Mouse (Mus musculus) kidney, postnatal 36 days (tissue): ENCODE results near the gene Rfx3.

Experiments
- DNase-seq, 2 experiments: peaks; one replicate each; pipeline ENCODE4 v3.0.0; 2021 to 2022; ENCODE audit warnings: mixed read lengths in 2 of 2

Rfx3 gene

DNA sequence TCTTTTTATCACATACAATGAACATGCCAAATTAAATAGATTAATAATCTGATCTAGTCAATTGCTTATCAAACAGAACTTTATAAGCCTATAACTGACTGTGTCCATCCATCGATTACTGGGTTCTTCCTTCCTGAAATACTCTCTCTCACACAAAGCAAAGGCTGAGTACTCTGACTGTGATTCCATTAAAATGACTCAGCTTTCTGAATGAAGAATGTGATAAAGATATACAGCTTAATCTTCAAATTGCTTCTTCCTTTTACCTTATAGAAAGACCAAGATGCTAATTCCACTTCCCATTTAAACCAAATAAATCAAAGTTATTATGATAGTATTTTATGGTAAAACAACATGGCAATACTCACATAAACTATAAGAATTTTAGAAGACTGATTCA, 105.8 kb downstream of the Rfx3 start:
- DNase-seq, result no peak

DNA sequence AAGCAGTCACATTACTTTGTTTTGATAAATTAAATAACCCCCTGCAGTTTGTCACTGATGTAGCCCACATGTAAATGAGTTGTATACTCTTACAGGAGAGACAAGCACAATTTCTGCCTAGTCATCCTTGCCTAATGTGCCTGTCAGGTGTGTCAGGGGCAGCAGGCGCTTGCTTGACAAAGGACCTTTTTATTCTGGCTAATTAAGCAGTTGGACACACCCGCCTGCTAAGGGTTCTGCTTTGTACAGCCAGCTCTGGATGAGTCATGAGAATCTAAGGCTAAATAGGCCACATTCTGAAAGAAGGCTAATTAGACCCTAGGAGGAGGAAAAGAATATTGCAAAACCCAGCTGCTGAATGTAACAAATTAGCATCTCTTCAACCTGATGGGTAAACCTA, 106.3 kb downstream of the Rfx3 start:
- no peak for DNase-seq

DNA sequence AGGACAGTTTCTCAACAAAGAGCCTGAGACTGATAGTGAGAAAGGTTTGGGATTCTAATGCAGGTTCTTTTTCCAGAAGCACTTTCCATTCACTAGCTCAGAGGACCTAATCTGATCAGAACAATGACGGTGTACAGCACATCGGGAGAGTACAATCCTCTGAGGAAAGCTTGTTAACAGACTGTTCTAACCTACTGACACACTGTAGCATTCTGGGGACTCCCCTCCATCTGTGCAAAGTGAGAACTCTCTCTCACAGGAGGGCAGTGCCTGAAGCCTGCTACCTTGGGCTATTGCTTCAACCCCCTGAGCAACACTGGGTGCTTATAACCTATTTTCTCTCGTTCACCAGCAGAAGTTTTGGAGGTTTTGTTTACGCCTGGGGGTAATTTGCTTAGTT, 106.8 kb downstream of the Rfx3 start:
- no peak for DNase-seq

DNA sequence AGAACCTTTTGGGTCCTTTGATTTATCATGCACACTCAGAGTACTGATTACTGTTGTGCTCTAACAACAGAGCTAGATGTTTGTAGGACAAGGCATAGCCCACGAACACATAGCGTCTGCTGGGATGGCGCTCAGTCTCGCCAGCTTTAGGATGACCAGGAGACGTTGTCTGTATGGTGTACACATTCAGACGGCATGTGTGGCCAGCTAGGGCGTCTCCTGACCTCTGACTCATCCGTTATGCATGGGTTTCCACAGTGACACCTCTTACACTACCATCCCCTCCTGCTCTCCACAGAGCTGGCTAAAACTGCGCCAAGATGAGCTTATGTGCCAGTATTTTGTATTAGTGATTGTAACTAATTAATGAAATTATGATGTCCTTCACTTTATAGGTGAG, 108.4 kb downstream of the Rfx3 start:
- no peak for DNase-seq

DNA sequence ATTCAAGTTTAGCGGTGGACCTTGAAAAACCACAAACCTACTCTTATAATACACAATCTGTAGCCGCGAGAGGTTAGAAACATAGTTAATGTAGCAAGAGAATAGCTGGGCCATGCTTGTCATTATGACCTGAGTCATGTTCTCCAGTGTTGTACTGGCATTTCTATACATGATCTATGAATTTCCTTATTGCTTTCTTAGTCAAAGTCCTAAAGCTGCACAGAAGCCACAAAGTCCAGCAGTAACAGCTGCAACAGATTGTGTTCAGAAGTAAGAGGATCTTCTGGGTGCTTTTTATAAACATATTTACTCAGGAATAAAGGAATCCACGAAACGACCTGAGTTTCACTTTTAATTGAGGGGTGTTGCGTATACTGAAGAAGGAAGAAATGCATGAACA, 109.3 kb downstream of the Rfx3 start:
- no peak for DNase-seq

DNA sequence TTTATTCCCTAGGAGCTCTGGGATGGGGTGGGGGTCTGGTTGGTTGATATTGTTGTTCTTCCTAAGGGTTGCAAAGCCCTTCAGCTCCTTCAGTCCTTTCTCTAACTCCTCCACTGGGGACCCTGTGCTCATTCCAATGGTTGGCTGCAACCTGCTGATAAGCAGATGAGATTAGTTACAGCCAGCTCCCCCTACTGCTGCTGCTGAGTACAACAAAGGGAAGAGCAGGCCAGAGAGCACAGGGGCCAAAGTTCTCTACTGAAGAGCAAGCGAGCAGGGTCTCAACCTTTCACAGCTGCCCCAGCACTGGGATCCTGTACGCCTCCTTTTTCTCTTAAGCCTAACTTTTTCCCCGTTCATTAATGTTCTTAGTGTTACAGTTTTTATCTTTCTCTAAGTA, 126.4 kb downstream of the Rfx3 start:
- peak in 1 of 2 experiments; percentile 6 for DNase-seq

DNA sequence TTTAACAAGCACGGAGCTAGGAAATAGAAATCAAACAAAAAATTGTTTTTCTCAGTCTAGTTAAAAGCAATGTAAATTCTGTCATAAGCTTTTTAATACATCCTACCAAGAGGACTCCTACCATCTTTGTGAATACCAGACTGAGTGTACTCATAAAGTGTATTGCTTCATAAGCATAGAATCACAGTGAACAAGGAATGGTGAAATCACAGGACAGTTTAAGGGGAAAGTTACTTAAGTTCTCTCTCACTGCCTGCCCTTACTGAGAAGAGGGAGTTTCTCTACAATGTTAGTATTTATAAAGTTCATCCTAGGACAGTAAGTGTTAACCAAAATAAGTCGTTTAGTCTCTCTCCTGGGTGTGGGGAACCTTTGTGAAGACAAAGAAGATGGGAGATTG, 133.5 kb downstream of the Rfx3 start:
- DNase-seq, result no peak

DNA sequence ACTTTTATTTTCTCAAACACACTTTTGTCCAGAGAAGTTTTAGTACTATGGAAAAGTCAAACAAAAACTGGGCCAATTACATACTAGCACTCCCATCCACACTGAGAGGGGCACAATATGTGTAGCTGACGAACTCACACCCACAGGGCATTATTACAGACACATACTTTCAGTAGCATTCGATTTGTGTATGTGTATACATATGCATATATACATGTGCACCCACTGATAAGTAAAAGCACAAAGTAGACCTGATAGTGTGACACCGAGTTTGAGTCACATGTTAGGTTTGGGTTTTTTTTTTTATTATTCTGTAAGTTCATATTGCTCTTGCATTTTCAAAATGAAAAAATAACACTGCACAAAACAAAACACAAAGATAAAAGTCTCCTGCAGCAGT, 140.2 kb downstream of the Rfx3 start:
- DNase-seq, result no peak

DNA sequence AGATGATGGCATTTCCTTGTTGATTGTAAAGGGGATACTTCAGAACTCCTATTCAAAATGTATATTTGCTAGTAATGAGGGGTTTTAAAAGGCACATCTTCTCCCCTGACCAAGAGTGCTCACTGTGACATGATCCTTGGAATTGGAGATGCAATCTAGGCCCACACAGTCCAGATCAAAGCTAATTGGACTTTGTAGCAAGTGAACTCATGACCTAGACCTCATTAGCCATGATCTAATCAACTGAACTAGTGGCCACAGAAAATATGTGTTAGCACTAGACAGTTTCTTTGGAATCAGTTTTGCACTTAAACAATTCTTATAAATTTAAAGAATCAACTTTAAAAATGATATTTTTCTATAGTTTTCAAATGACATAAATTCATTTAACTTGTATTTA, 151.3 kb downstream of the Rfx3 start:
- no peak for DNase-seq

DNA sequence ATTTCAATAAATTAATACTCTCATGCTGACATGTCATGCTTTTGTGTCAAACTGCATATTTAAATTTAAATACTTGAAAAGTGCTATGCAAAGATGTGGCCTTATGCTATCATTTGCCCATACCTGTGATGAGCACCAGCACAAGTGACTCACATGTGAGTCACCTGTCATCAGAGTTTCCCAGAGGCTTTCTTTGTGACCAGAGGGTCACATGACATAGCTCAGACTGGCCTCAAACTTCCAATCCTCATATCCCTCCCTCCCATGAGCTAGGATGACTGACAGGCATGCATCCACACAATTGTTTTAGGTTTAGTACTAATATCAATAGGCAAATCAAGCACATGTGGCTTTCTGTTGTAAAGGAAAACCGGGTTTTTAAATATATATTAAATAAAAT, 162.0 kb downstream of the Rfx3 start:
- DNase-seq, result no peak

DNA sequence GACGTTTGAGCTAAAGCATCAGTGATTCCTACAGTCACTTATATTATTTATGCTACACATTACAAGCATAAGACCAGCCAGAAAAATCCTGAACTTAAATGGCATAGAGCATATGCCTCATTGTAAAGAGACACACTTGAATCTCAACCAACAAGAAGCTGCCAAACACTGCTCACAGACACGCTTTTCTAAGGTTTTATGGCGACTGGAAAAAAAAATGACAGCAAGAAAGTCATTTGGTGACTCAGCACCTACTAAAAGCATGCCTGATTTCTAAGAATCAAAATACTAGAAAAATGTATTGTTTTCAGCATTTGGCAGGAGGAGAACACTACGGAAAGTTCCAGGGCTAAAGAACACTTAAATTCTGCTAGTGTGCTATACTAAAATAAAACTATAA, 163.9 kb downstream of the Rfx3 start:
- no peak for DNase-seq

DNA sequence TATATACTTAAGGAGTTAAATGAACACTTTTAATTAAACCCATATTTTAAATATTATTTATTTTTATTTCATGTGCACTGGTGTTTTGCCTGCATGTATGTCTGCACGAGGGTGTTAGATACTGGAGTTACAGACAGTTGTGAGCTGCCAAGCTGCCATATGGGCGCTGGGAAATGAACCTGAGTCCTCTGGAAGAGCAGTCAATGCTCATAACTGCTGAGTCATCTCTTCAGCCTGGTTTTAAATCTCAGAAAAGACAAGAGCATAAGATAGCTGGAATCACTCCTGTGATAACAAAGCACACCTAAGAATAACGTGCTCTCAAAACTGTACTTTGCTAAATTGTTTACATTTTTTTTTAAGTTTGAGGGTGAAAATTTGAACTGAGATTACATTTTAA, 172.3 kb downstream of the Rfx3 start:
- DNase-seq, result no peak

DNA sequence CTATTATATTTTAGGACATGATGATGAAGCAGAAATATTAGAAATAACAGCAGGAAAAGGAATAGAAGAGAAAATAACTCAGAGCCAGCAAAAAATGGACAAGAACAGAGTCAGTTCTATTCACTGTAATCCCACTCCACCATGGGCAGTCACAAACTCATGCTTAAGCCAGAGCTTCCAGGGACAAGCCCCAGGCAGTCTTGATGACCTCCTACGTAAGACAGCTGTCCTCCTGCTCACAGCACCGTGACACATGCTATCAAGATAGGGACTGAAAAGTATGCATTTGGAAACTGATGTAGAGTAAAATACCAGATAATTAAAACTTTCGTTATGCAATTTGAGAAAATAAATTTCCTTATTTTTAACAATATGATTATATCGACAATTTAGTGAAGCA, 172.9 kb downstream of the Rfx3 start:
- no peak for DNase-seq

DNA sequence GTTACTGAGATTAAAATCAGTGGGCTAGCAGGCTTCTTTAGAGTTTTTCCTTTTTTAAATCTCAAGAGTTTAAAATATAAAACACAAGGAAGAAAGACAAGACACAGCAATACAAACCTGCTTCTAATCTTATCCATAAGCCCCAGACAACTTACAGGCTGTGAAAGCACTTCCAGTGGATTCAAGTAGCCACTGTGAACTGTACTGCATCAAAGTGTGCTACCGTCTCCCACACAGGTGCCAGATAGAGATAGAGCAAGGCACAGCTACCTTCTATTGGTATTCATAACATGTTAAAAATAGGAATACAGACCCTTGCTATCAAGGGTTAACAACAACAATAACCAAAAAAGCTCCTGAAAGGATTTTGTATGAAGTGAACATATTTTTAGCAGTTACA, 178.5 kb downstream of the Rfx3 start:
- no peak for DNase-seq

DNA sequence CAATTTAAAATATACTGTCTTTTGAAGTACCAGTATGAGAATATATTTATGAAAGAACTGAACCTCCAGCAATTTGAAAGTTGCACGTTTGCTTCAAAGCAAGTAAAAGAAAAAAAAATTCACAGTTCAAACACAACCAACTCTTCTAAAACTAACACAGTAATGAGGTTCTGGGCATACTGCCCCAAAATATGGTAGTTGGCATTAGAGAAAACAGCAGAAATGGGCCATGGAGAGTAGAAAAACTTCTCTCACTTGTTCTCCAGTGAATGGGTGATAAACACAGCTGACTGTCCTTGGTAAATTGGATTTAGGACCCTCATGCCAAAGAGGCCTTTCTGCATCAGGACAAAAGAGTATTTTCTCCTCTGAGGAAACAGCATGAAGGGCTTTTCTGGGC, 182.7 kb downstream of the Rfx3 start:
- no peak for DNase-seq

DNA sequence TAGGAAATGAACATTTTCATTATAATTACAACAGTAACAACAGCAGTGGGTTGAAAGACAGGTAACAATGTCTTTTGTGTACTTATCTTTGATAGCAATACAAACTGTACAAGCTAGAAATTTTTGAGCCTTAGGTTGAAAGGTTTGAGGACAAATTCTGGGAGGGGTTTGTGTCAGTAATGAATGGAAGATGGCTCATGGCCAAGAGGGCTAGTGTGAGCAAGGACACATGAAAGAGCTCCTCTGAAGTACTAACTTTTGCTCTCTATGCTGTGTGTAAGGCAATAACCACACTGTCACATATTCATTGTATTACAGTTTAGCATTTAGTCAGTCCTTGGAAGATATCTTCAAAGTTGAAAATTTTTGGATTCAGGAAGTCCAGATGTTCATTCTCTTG, 193.3 kb downstream of the Rfx3 start:
- no peak for DNase-seq

DNA sequence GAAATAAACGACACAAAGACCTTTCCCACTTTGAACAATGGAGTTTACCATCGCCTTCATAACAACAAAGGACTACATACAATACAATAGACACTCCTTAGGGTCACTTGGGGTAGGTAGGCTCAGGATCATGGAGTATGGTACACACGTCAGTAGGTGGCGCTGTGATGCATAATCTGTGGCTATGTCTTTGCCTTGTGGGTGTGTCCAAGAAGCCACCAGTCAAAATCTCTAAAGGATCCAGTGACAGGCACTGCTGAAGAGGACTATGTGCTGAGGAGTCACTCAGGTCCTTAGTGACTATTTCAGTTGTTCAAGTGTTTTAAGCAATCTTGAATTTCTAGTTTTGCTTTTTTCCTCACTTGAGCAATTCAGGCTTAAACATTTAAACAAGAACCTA, 230.9 kb downstream of the Rfx3 start:
- peak; percentile 9 to 69 for DNase-seq

DNA sequence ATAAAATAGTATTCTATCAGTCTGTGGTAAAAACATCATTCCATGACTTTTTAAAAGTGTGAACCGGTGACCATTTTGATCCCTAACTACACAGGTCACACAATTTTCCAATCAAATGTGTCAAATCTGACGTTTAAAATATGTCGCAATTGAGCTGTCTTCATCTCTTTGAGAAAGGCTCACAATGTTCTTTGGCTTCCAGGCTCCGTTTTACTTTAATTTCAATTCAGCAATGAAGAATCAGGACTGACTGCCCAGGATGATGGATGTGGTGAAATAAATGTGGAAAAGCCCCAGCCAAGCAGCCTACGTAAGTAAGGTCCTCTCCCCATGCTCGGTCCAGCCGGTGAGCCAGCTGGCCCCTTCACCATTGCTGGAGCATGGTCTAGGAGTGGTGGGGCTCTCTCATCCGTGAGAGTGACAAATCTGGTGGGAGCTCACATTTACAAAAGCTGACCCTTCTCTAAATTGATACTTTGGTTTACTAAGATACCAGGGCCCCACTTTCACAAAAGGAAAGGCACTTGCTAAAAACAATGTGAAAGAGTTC, 240.2 kb downstream of the Rfx3 start:
- DNase-seq, result no peak

DNA sequence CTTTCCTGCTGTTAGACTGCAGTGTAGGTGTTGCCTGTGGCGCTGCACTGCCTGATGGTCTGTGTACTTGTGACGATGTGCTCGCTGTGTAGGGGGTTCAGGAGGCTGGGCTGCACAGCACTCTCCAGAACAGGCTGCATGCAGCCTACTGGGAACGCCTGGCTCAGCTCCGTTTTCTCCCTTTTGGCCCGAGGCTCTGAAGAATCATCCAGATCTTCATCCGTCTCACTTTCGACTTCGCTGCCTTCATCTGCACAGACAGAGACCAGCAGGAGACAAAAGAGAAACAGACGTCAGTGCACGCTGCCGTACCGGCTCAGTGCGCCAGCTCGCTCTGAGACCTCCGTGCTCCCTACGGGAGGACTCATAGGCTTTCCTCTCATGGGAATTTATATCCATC, 242.5 kb downstream of the Rfx3 start:
- DNase-seq, result no peak

DNA sequence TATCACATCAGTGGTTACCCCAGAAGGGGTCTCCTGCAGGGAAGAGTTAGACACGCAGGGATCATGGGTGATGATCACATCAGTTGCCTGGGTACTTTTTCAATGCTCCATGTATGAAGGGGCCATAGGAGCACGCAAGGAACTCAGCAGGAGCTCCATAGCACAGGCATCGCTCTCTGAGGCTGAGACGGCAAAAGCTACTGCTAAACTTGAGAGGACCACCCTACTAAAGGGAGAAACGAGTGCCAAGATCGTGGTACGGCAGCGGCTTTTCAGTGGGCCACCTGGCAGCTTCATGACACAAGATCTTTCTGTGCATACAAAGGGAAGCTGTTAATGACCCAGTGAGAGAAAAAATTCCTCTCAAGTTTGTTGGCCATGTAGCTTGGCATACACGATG, 250.7 kb downstream of the Rfx3 start:
- DNase-seq, result no peak

DNA sequence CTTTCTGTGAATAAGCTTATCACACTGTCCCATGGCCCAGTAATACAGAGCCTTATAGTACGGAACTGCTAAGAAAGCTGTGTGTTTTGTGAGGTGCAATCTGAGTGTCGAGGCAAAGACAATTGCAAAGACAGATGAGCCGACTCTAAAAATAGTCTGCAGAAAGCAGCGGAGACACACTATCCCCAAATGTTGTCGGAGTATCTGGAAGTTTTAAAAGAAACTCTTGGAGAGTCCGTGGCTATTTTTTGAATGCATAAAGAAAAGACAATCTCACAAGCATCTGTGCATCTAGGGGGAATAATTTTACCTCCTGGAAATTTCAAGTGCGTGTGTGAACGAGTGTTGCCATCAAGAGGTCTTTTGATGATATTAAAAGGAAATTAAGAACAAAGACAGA, 251.6 kb downstream of the Rfx3 start:
- no peak for DNase-seq

DNA sequence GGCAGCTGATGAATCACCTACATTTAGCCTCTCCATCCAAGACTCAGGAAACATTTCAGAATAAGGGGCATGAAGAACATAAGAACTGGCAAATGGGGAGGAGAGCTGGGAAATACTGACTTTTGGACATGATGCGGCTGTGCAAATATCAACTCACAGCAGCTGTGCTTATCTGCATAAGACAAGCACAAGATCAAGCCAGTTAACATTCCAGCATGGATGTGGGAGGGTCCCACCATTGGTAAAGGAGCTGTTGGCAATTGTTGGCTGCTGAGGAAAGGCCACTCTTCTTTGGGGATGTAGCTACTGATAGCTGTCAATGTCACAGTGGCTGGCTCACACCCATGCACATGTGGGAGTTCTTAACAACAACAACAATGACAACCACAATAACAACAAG, 263.7 kb downstream of the Rfx3 start:
- DNase-seq, result no peak

DNA sequence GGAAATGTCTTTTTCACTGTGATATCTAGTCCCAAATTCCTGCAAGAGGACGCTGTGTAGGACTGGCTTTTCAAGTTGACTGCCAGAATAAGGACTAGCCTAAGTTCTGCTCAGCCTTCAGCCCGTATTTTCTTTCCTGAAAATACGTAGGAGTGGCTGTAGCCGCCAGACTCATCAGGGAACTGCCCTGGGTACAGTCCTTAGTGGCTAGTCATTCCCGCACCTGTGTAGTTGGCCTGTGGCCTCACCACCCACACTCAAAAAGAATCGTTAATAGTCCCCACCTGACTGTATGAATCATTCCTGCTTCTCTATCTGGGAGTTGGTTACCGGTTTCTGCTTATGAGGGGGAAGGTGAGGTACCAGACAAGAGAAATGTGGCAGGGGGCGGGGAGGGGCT, 272.1 kb downstream of the Rfx3 start:
- no peak for DNase-seq

DNA sequence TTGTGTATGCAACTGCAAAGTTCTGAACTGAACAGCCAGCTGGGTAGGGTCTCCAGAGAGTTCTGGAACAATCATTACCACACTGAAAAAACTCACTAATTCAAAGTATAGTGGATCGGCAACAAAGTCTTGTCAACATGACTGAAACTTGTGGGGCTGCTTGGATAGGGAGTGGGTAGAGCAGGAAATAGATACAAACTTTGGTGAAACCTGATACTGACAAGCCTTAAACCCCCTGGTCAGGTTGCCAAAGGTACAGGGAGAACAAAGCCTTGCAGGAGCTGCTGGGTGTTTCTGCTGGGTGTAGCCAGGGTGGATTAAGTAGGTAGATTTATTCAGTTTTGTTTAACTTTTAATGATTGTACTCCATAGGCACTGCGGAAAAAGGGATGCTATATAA, 274.4 kb downstream of the Rfx3 start:
- DNase-seq, result no peak

DNA sequence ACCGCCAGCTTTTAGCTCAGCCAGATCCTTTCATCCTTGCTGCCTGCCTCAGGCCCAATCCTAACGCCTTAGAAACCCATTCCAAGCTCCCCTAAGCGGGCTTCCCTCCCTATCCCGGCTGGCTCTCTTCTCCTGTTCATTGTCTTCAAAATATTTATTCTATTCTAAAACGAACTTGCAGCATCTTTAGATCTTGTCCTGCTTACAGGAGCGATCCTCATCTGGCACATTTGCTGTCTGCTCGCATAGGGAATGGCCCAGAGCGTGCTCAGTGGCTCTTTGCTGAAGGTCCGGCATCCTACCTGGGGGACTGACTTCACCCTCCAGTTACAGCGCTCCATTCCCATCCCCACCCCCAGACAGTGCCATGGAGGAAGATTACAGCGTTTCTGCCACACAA, 292.0 kb downstream of the Rfx3 start:
- no peak for DNase-seq

DNA sequence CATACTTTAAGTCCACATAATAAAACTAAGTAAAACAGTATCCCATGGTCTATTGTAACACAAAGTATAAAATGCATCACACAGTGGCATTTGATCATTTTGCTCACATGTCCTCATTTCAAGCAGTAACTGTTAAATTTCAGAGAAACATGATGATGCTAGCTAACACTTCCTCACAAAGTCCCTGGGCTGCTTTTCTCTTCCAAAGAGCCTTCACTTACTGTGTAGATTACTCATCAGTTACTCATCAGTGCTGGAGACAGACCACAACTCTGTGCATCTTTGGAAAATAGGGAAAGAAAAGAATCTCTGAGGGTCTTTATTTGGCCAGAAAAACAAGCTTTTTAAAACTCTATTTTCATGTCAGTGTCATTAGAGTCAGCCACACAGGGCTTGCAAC, 294.7 kb downstream of the Rfx3 start:
- no peak for DNase-seq
